Mouse (Mus musculus) spleen, adult 18-20 months (tissue): ENCODE measurements around the gene Gm26620.

Source experiments
- DNase-seq, 2 experiments: peaks; one replicate each; pipeline ENCODE4 v3.0.0; 2022; ENCODE audit warnings: mixed read lengths in 2 of 2

Gene Gm26620

DNA sequence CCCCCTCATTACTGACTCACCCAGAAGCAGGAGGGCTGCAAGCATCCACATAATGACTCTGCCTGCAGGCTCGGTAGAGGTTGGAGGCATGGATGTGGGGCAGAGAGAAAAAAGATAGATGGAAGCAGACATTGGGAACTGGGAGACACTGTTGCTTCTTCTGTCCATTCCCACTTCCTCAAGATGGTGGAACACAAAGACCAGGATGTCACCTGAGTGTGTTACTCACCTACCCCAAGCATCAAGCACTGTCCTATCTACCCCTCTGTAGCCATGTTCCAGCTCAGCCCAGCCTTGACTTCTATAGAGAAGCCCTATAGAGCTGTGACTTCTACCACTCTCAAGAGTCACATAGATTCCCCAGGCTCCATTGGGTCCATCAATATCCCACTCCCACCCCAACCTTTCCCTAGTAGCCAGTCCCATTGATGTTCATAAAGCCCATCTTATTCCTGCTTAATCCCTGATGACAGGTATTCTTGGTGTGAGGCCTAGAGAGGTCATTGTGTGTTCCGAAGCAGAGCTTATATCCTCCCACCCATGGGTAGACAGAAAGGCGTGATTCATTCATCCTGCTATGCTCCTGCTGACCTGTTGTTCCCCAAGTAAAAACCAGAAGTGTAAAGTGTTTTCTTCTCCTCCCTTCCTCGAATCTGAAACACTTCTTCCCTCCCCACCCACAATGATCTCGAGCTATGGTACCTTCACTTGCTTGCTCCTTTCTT, 28.2 kb downstream of the Gm26620 start, which contains the start of gene Fcrlb:
Fcrlb (minus strand) TSS at position 51 of the 725 bp plus-strand sequence.
- DNase-seq: no peak

DNA sequence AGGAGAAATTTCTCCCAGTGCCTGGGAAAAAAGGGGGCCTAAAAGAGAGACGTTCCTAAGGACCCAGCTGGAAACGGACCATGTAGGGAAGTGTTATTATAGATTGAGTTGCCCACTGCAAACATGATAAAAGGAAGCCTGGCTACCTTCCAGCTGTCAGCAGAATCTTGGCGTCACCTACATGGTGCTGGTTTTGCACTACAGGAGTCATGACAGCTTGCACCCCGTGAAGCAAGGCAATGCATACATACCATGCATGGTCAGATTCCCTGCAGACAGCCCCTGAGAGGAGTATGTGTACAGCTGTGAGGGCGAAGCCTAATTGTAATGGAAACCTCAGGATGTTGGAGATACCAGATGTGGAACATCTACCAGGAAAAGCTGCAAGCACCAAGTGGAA, 30.8 kb downstream of the Gm26620 start:
- no peak for DNase-seq

DNA sequence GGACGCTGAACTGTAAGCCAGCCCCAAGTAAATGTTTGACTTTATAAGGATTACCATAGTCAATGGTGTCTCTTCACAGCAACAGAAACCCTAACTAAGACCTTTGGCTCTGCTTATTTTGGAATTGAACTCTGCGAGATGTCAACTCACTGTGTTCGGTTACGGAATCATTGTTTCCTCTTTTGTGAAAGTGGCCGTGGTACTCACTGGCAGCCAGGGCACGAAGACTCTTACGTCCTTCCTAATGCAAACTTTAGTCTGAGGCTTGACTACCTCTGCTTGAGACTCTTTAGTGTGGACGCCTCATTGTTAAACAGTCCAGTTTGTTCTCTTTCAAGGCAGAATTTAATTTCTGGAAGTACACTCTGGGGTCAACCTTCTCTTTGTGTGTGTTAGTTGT, 34.4 kb downstream of the Gm26620 start:
- DNase-seq: no peak

DNA sequence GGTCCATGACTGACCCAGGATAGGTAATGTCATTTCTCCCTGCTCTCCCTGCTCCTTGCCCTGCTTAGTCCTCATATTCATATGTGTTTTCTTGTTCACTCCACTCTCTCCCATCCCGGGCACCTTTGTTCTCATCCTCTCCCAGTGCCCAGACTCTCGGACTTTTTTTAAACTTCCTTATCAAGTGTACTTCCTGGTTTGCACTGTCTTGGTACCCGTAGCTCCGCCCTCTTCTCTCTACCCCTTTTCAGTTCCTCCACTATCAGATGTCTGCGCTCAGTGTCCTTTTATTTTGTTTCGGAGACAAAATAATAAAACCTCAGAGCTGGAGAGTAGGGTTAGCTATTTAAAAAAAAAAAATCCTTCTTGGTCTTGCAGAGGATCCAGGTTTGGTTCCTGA, 39.6 kb downstream of the Gm26620 start:
- DNase-seq: peak; percentile 36 to 54

DNA sequence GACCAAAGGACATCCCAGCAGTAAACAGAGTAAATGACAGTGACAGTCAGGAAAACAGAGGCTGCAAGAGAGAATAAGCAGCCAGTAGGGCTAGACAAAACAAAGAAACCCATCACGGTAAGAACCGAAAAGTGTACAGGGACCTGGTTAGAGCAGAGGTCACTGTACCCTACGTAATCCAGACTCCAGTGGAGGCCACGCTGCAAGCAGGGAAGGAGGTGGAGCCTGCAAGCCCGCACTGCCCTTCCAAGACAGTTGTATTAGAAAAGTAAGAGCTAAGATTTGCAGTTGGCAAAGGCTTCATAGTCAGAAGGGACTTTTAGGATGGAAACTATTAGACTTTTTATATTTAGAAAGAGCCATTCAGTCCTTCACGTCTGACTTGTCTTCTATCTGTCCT, 42.1 kb downstream of the Gm26620 start:
- no peak for DNase-seq

DNA sequence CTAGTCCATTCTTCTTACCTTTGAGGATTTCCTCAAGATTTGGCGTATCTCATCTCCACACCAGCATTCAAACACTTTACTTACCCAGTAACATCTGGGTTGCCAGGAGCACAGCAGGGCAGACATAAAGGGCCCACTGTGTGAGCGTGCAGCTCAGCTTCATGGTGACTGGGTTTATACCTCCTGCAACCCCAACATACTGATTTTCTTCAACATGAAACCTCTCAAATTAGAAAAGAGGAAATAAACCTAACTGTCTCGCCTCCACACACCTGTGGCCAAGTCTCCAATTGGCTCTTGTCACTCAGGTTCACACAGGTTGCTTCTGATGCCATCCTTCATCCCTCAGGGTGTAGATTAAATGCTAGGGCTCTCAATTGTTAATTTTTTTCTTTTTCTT, 42.5 kb downstream of the Gm26620 start, which contains the start of gene Fcrla:
Fcrla (minus strand) TSS at position 206 of the 400 bp plus-strand sequence.
- DNase-seq: peak in 1 of 2 experiments; percentile 34

DNA sequence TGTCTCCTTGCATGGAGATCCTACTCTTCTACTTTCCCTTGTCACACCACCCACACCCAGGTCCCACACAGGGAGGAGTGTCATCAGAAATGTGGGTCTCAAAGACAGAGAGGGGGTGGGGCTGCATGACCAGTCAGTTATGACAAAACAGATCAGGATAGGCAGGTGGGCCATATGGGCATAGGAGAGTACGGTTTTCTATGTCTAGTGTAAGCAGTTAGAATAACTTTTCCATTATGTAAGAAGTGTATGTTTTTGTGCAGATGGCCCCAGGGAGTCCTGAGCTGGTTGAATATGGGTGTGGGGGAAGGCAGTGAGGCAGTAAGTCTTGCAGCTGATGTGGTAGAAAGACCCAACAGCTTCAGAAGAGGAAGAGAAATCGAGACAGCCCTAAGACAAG, 43.6 kb downstream of the Gm26620 start:
- DNase-seq: peak; percentile 58 to 67

DNA sequence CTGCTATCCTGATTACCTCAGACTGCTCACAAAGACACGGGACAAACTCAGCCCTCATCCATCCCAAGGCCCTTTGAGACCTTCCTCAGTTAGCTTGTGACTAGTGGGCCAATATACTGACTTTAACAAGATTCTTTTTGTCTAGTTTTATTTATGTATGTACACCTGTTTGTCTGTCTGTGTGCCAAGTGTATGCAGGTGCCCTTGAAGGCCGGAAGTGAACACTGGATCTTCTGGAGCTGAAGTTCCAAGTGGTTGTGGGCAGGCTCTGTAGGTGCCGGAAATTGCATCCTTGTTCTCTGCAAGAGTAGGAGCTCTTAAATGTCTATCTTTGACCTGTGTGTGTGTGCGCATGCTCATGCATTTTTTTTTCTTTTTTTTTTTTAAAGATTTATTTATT, 44.4 kb downstream of the Gm26620 start:
- DNase-seq: no peak

DNA sequence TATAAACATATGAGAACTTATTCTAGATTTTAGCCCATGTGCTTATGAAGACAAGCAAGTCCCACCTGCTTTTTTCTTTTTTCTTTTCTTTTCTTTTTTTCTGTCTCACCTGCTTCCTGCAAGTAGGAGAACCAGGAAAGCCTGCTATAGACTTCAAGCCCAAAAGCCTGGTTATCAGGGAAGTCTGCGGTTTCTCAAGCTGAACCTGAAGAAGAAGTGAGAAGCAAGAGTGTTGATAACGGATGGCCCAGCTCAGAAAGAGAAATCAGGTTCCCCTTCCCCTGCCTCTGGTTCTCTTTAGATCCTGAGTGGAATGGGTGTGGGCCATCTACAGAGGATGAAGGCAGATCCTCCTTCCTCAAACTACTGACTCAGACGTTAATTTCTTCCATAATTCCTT, 47.2 kb downstream of the Gm26620 start:
- no peak for DNase-seq

DNA sequence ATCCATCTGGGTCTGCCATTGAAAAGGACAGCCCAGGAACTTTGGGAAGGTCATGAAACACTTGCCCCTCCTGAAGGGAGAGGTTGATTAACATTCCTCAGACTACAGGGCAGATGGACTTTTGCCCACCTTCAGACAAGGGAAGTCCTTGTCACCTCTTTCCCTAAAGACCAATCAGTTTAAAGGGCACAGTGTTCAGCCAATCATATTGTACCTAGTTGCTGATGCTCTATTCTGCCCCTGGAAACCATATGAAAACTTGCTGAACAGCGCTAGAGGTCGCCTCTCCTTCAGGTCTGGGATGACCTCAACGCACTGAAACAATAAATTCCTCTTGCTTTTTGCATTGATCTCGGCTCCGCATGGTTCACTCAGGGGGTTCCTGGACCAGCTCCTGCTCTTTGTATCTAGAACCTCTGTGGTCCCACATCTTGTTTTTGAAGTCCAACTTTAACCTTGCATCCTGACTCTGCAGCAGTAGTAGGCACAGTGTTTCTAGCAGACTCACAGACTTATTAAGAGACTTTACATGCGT, 48.6 kb downstream of the Gm26620 start:
- DNase-seq: no peak

DNA sequence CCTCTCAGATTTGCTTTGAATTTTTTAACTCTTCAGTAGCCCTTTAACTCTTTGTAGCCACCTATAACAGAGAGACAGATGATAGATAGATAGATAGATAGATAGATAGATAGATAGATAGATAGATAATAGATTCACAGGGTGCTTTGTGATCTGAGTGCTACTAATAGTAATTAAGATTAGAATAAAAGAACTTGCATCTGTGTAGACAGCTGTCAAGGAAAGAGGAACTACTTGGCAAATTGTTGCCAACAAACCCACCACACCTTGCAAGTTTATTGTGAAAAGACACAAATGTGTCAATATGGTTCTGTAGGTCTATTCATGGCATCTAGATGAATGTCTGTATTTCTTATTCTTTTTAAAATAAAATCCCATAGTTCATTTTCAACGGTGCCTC, 49.1 kb downstream of the Gm26620 start:
- no peak for DNase-seq

DNA sequence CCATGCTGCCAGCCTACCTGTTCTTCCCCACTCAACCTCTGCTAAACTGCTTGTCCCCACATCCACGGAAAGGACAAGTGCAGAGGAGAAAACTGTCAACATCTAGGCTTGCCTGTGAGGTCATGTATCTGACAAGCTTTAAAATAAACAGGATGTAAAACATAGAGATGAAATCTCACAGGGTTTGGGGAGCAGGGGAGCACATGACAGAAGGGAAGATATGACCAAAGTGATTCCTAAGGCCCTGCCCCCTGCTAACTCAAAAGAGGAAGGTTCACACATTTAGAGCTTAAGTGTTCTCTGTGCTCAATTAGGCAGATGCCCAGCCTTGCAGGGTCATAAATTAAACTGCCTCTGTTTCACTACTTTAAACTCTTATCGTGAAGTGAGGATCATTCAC, 49.5 kb downstream of the Gm26620 start:
- DNase-seq: no peak
